Mouse (Mus musculus) induced T-regulatory cell, adult 2 months (primary cell): Measurements from ENCODE around the gene Acadvl.
A peak's percentile ranks its signal among the peaks of the same experiment; 100 is the strongest.

Experiments used
- DNase-seq: peaks from one replicate; pipeline ENCODE4 v3.0.0-alpha.2; 2012; ENCODE audit warnings: low read depth

Gene Acadvl

DNA sequence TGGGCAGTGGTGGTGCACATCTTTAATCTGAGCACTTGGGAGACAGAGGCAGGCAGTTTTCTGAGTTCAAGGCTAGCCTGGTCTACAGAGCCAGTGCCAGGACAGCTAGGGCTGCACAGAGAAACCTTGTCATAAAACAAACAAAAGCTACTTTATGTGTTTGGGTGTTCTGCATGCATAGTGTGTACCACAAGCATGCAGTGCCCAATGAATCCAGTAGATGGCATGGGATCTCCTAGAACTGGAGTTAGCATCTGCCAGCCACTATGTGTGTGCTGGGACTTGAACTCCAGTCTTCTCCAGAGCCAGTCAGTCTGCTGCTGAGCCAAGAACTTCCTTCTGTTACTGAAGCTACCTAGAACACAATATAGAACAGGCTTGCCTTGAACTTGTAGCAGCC is 13.3 kb downstream of the Acadvl start:
- DNase-seq: peak; percentile 86

DNA sequence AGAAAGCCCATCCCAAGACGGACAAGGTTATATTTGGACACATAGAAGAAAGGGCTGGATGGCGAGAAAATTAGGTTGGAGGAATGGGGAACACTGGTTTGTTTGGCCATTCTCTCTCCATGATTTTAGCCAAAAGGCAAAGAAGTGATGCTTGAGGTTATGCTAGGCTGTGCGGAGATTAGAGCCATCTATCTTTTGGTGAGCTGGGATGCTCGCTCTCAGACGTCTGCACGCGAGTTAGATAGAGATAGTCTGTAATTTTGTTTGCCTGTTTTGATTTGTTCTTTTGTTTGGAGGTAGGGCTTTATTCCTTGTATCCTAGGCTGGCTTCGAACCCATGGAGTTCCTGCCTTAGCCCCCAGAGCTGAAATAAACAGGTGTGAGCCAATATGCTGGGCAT is 14.1 kb downstream of the Acadvl start:
- no peak for DNase-seq

GRCm38 (mm10) chr11:70000396-70000898 is 14.8 kb downstream of the Acadvl start, which contains the start of gene Dvl2:
Dvl2 (plus strand) TSS chr11:70000595.
- peak; percentile 97 for DNase-seq

- DNase-seq: peak; percentile 77
Observed at GRCm38 (mm10) chr11:69999666-70000065, 15.5 kb downstream of the Acadvl start.

GRCm38 (mm10) chr11:69998567-69999491 is 16.4 kb downstream of the Acadvl start:
- peak; percentile 49 for DNase-seq

GRCm38 (mm10) chr11:69997070-69997509 is 18.1 kb downstream of the Acadvl start:
- DNase-seq: peak; percentile 92

GRCm38 (mm10) chr11:69996161-69997061 is 18.8 kb downstream of the Acadvl start:
- peak; percentile 84 for DNase-seq

- peak; percentile 99 for DNase-seq
Observed at GRCm38 (mm10) chr11:69995391-69995960, 19.7 kb downstream of the Acadvl start, which contains the start of gene Phf23. Phf23 (plus strand) TSS chr11:69995777.

DNA sequence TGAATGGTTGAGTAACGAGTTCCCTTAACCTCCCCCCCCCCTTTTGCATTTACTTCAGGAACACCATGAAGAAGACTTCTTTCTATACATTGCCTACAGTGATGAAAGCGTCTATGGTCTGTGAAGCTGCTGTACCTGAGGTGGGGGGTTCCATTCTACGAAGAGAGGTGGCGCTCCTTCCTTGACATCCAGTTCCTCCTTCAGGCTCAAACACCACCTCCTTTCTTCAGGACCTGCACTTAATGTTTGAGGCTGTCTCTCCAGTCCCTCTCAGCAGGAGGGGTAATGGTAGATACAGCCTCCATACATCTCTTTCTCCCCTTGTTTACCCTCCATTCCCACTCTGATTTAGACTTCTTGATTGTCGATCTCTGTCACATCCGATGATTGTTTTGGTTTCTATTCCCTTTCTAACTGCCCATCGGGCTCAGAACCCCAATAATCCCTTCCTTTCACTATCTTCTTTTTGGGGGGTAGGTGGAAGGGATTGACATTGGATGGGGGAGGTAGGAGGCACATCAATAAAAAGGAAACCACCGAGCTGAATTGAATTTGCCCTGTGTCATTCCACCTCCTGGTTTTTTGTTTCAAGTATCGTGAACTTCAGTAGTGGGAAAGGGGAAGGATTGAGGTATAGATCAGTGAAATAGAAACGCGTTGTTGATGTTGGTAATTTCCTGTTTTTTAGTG is 20.7 kb downstream of the Acadvl start:
- peak; percentile 38 for DNase-seq

DNA sequence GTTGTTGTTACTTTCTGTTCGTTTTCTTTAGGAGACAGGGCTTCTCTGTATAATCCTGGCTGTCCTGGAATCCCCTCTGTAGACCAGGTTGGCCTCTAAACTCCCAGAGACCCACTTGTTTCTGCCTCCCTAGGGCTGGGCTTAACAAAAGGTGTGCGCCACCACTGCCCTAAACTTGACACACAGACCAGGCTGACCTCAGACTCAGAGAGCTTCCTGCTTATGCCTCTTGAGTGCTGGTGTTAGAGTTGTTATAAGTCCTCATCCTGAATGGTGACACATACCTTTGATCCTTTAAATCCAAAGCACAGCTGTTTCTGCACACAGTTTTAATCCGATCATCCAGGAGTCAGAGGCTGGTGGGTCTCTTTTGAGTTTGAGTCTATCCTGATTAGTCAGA is 22.3 kb downstream of the Acadvl start:
- no peak for DNase-seq

- no peak for DNase-seq
Observed at GRCm38 (mm10) chr11:69992396-69992795, 22.8 kb downstream of the Acadvl start.

- no peak for DNase-seq
Observed at GRCm38 (mm10) chr11:69991711-69992110, 23.5 kb downstream of the Acadvl start.

- peak; percentile 99 for DNase-seq
Observed at GRCm38 (mm10) chr11:69990850-69991691, 24.1 kb downstream of the Acadvl start, which contains the start of gene Gabarap. Gabarap (plus strand) TSS chr11:69991143.

GRCm38 (mm10) chr11:69989949-69990348 is 25.3 kb downstream of the Acadvl start:
- no peak for DNase-seq

GRCm38 (mm10) chr11:69984431-69984830 is 30.8 kb downstream of the Acadvl start:
- no peak for DNase-seq

DNA sequence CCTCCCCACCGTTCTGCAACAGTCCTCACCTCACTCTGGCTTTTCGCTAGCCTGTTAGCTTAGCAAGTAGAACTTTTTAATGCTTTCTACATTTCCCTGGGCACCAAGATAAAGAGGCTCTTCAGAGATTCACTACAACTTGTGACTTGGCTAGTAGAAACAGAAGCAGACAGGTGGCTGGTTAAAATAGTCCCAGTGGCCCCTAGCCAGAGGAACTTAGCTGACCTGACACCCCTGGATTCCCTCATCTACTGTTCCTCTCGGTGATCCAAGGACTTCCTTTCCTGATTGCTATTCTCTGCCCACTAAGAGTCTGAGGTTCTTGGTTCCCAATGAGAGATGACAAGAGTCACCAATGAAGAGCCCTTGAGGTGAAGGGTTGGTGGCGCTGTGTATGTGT is 31.8 kb downstream of the Acadvl start:
- no peak for DNase-seq

DNA sequence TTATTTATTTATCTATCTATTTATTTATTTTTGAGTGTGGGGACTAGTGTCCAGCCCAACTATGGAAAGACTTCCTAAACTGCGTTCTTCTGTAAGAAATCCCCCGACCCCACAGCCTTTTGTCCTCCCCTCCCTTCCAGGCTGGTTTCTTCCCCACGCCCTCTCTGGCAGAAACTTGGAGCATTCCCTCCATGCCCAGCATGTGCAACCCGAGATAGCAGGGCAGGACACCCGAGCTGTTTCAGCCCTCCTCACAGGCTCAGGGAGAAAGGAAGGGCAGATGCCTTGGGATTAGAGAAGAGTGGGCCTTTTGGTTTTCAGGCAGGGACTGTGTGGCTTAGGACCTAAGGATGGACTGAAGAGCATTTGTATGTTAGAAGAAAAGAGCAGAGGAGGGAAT is 32.3 kb downstream of the Acadvl start:
- no peak for DNase-seq

DNA sequence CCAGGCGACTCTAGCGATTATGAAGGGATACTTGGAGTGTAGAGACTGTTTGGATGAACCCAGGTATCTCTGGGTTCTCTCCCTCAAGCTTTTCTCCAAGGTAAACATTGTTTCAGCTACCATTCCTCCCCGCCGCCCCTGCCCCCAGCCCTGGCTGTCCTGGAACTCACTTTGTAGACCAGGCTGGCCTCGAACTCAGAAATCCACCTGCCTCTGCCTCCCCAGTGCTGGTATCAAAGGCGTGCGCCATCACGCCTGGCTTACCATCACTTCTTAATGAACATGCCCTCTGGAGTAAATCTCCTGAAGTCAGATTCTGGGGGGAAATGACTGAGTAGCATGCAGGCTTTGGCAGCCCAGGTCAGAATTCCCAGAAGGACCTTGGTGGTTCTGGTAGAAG is 33.0 kb downstream of the Acadvl start, which contains the start of gene Elp5:
Elp5 (minus strand) TSS at position 293 of the 400 bp plus-strand sequence.
- DNase-seq: no peak

GRCm38 (mm10) chr11:69981141-69981762 is 34.0 kb downstream of the Acadvl start, which contains the start of gene Ctdnep1:
Ctdnep1 (plus strand) TSS chr11:69981156.
- DNase-seq: peak; percentile 79
